Mouse (Mus musculus) liver, embryonic 13.5 days (tissue): ENCODE data around the gene Mcm10. TPM values are rescaled to one million over a fixed set of nuclear protein-coding genes. Genes with fewer than 3 reads are reported as not detected.

Experiments used
- ATAC-seq: fragments of 200-750 bp; cut with Nextera tagmentation; 2 replicates; pipeline ENCODE4 v1.8.0; 2017; ENCODE audit warnings: low read depth, mild to moderate bottlenecking, moderate number of reproducible peaks, moderate library complexity
- DNase-seq: peaks from one replicate; pipeline ENCODE4 v3.0.0; 2022
- H3K27ac ChIP-seq: fragments of 300-500 bp; sonication (generic); 2 replicates; pipeline ENCODE4 v1.5.1; 2015; ENCODE audit warnings: moderate library complexity, mild to moderate bottlenecking, inconsistent platforms
- H3K27me3 ChIP-seq: fragments of 300-500 bp; sonication (generic); 2 replicates; pipeline ENCODE4 v1.6.1; 2015; ENCODE audit warnings: mild to moderate bottlenecking, inconsistent platforms
- H3K36me3 ChIP-seq: fragments of 300-500 bp; sonication (generic); 2 replicates; pipeline ENCODE4 v1.6.1; 2015; ENCODE audit warnings: mild to moderate bottlenecking, inconsistent platforms
- H3K4me1 ChIP-seq: fragments of 300-500 bp; sonication (generic); replicated peaks from 2 replicates; pipeline ENCODE4 v1.6.1; 2015; ENCODE audit warnings: inconsistent platforms
- H3K4me2 ChIP-seq: fragments of 300-500 bp; sonication (generic); 2 replicates; pipeline ENCODE4 v1.6.1; 2015; ENCODE audit warnings: inconsistent platforms, mild to moderate bottlenecking, moderate library complexity
- H3K4me3 ChIP-seq: fragments of 300-500 bp; sonication (generic); replicated peaks from 2 replicates; pipeline ENCODE4 v1.5.1; 2015; ENCODE audit warnings: mild to moderate bottlenecking, inconsistent platforms
- H3K9ac ChIP-seq: fragments of 300-500 bp; sonication (generic); 2 replicates; pipeline ENCODE4 v1.6.1; 2015; ENCODE audit warnings: mild to moderate bottlenecking, inconsistent platforms
- H3K9me3 ChIP-seq: fragments of 300-500 bp; sonication (generic); replicated peaks from 2 replicates; pipeline ENCODE4 v1.6.1; 2016; ENCODE audit warnings: inconsistent platforms
- WGBS: fragments of 180-500 bp; shearing (Covaris S2); methylation state at CpG from one replicate; pipeline ENCODE4 v1.1.7; 2015; ENCODE audit not compliant: insufficient replicate concordance; 5-methylcytosine and 5-hydroxymethylcytosine counted together
- polyA plus RNA-seq: library from polyadenylated mRNA; unstranded; fragments of >200 nt; fragmentation: Nextera tagmentation; extraction: Ambion mirVana; gene quantifications from 2 replicates; pipeline ENCODE4 v1.2.1, GENCODE M21; 2015

Gene Mcm10
- polyA plus RNA-seq, 1 experiment from 2014 or later = 39.3 TPM

- no peak for DNase-seq
- 74% methylated on average over 7 of the region's 7 CpGs for WGBS
- no peak overlapping the region for H3K27ac ChIP-seq
- no peak overlapping the region for H3K4me3 ChIP-seq
- ATAC-seq = no peak
- peaks cover 58% of the 10 kb centered on the region for H3K36me3 ChIP-seq
- no peak overlapping the region for H3K9ac ChIP-seq
- peaks cover 30% of the 10 kb centered on the region for H3K4me1 ChIP-seq
- no peak overlapping the region for H3K4me2 ChIP-seq
- H3K27me3 ChIP-seq = no peaks in the 10 kb centered on the region
- H3K9me3 ChIP-seq = no peaks in the 10 kb centered on the region
Observed at GRCm38 (mm10) chr2:5031215-5031614, 18.6 kb upstream of the Mcm10 start.

GRCm38 (mm10) chr2:5029808-5030207 lies 17.2 kb upstream of the Mcm10 start:
- H3K4me2 ChIP-seq = no peak overlapping the region
- ATAC-seq = no peak
- H3K27me3 ChIP-seq = no peaks in the 10 kb centered on the region
- H3K9ac ChIP-seq = no peak overlapping the region
- peaks cover 45% of the 10 kb centered on the region for H3K36me3 ChIP-seq
- no peak overlapping the region for H3K27ac ChIP-seq
- no peak for DNase-seq
- H3K4me1 ChIP-seq = peaks cover 21% of the 10 kb centered on the region
- 89% methylated on average over 4 of the region's 4 CpGs for WGBS
- H3K9me3 ChIP-seq = no peaks in the 10 kb centered on the region
- no peak overlapping the region for H3K4me3 ChIP-seq

GRCm38 (mm10) chr2:5028047-5028446 lies 15.5 kb upstream of the Mcm10 start:
- WGBS = 85% methylated on average over 7 of the region's 7 CpGs
- DNase-seq (no peak), ATAC-seq (no peak)
- no peak overlapping the region for H3K4me2 ChIP-seq
- no peak overlapping the region for H3K4me3 ChIP-seq
- no peak overlapping the region for H3K9ac ChIP-seq
- H3K4me1 ChIP-seq = peaks cover 15% of the 10 kb centered on the region
- H3K9me3 ChIP-seq = no peaks in the 10 kb centered on the region
- no peak overlapping the region for H3K27ac ChIP-seq
- no peaks in the 10 kb centered on the region for H3K27me3 ChIP-seq
- H3K36me3 ChIP-seq = peaks cover 45% of the 10 kb centered on the region

- no peaks in the 10 kb centered on the region for H3K9me3 ChIP-seq
- DNase-seq (no peak), ATAC-seq (no peak)
- H3K27me3 ChIP-seq = no peaks in the 10 kb centered on the region
- H3K4me1 ChIP-seq = peaks cover 16% of the 10 kb centered on the region
- no peak overlapping the region for H3K4me2 ChIP-seq
- H3K4me3 ChIP-seq = no peak overlapping the region
- H3K27ac ChIP-seq = no peak overlapping the region
- 86% methylated on average over 6 of the region's 6 CpGs for WGBS
- H3K9ac ChIP-seq = no peak overlapping the region
- peaks cover 44% of the 10 kb centered on the region for H3K36me3 ChIP-seq
Observed at GRCm38 (mm10) chr2:5027057-5027456, 14.5 kb upstream of the Mcm10 start.

- Histone ChIP-seq H3K27me3 (no peaks in the 10 kb centered on the region), H3K4me2 (no peak overlapping the region), H3K27ac (no peak overlapping the region), H3K9me3 (no peaks in the 10 kb centered on the region), H3K4me3 (no peak overlapping the region), H3K9ac (no peak overlapping the region), H3K4me1 (peaks cover 16% of the 10 kb centered on the region), H3K36me3 (peaks cover 48% of the 10 kb centered on the region)
- ATAC-seq = no peak
- DNase-seq = no peak
- WGBS = 17% methylated on average over 3 of the region's 4 CpGs
Observed at GRCm38 (mm10) chr2:5025162-5025733, 12.7 kb upstream of the Mcm10 start.

GRCm38 (mm10) chr2:5023699-5024399 lies 11.3 kb upstream of the Mcm10 start:
- no peak overlapping the region for H3K9ac ChIP-seq
- no peak for ATAC-seq
- H3K36me3 ChIP-seq = peaks cover 39% of the 10 kb centered on the region
- DNase-seq = no peak
- H3K4me3 ChIP-seq = no peak overlapping the region
- no peaks in the 10 kb centered on the region for H3K9me3 ChIP-seq
- H3K4me2 ChIP-seq = no peak overlapping the region
- 0 out of 2 replicates have a peak overlapping the region, but pooled peaks have one; percentile 2 for H3K27ac ChIP-seq
- 79% methylated on average over 14 of the region's 14 CpGs for WGBS
- no peaks in the 10 kb centered on the region for H3K27me3 ChIP-seq
- peaks cover 16% of the 10 kb centered on the region for H3K4me1 ChIP-seq

- DNase-seq (no peak), ATAC-seq (peak; percentile 77)
- no peak overlapping the region for H3K4me2 ChIP-seq
- H3K9me3 ChIP-seq = no peaks in the 10 kb centered on the region
- H3K36me3 ChIP-seq = peaks cover 37% of the 10 kb centered on the region
- H3K9ac ChIP-seq = no peak overlapping the region
- 0 out of 2 replicates have a peak overlapping the region, but pooled peaks have one; percentile 2 for H3K27ac ChIP-seq
- WGBS = 10% methylated on average over 2 of the region's 2 CpGs
- H3K4me3 ChIP-seq = no peak overlapping the region
- peaks cover 16% of the 10 kb centered on the region for H3K4me1 ChIP-seq
- H3K27me3 ChIP-seq = no peaks in the 10 kb centered on the region
Observed at GRCm38 (mm10) chr2:5023275-5023674, 10.7 kb upstream of the Mcm10 start.

GRCm38 (mm10) chr2:5019708-5020107 lies 7.1 kb upstream of the Mcm10 start:
- H3K9me3 ChIP-seq = no peaks in the 10 kb centered on the region
- 71% methylated on average over 1 of the region's 1 CpGs for WGBS
- H3K27ac ChIP-seq = no peak overlapping the region
- ATAC-seq (no peak), DNase-seq (no peak)
- H3K36me3 ChIP-seq = peaks cover 23% of the 10 kb centered on the region
- no peak overlapping the region for H3K4me2 ChIP-seq
- H3K4me1 ChIP-seq = peaks cover 21% of the 10 kb centered on the region
- H3K4me3 ChIP-seq = no peak overlapping the region
- H3K27me3 ChIP-seq = no peaks in the 10 kb centered on the region
- H3K9ac ChIP-seq = no peak overlapping the region

GRCm38 (mm10) chr2:5016922-5017321 lies 4.3 kb upstream of the Mcm10 start:
- Histone ChIP-seq H3K4me2 (no peak overlapping the region), H3K4me3 (no peak overlapping the region), H3K27me3 (no peaks in the 10 kb centered on the region), H3K9ac (no peak overlapping the region), H3K4me1 (peaks cover 22% of the 10 kb centered on the region), H3K9me3 (no peaks in the 10 kb centered on the region), H3K27ac (no peak overlapping the region), H3K36me3 (peaks cover 16% of the 10 kb centered on the region)
- DNase-seq (no peak), ATAC-seq (no peak)
- 80% methylated on average over 7 of the region's 7 CpGs for WGBS

GRCm38 (mm10) chr2:5015527-5015926 lies 2.9 kb upstream of the Mcm10 start:
- WGBS = 83% methylated on average over 6 of the region's 6 CpGs
- H3K4me1 ChIP-seq = peaks cover 36% of the 10 kb centered on the region
- DNase-seq (no peak), ATAC-seq (no peak)
- no peak overlapping the region for H3K27ac ChIP-seq
- no peak overlapping the region for H3K9ac ChIP-seq
- no peaks in the 10 kb centered on the region for H3K27me3 ChIP-seq
- no peaks in the 10 kb centered on the region for H3K9me3 ChIP-seq
- H3K36me3 ChIP-seq = peaks cover 5% of the 10 kb centered on the region
- no peak overlapping the region for H3K4me3 ChIP-seq
- H3K4me2 ChIP-seq = no peak overlapping the region

- Histone ChIP-seq H3K4me3 (no peak overlapping the region), H3K4me2 (no peak overlapping the region), H3K4me1 (peaks cover 38% of the 10 kb centered on the region), H3K27me3 (no peaks in the 10 kb centered on the region), H3K27ac (peak overlapping the region; percentile 18; the same call in 1 of the 2 replicates), H3K36me3 (peaks cover 9% of the 10 kb centered on the region), H3K9me3 (no peaks in the 10 kb centered on the region), H3K9ac (no peak overlapping the region)
- ATAC-seq (no peak), DNase-seq (no peak)
- 51% methylated on average over 7 of the region's 7 CpGs for WGBS
Observed at GRCm38 (mm10) chr2:5014616-5015015, 2.0 kb upstream of the Mcm10 start.
